Mouse (Mus musculus) midbrain, embryonic 13.5 days (tissue): ENCODE data around the gene Col15a1. TPM values are rescaled to one million over a fixed set of nuclear protein-coding genes. Genes with fewer than 3 reads are reported as not detected.

Experiments used
- ATAC-seq: fragments of 200-750 bp; cut with Nextera tagmentation; 2 replicates; pipeline ENCODE4 v1.8.0; 2017; ENCODE audit warnings: mild to moderate bottlenecking, moderate TSS enrichment, moderate library complexity
- H3K27ac ChIP-seq: fragments of 300-500 bp; sonication (generic); 2 replicates; pipeline ENCODE4 v1.5.1; 2015; ENCODE audit warnings: inconsistent platforms, mild to moderate bottlenecking, moderate library complexity
- H3K27me3 ChIP-seq: fragments of 300-500 bp; sonication (generic); 2 replicates; pipeline ENCODE4 v1.6.1; 2015; ENCODE audit warnings: mild to moderate bottlenecking, inconsistent platforms
- H3K36me3 ChIP-seq: fragments of 300-500 bp; sonication (generic); 2 replicates; pipeline ENCODE4 v1.6.1; 2015; ENCODE audit warnings: mild to moderate bottlenecking, inconsistent platforms
- H3K4me1 ChIP-seq: fragments of 300-500 bp; sonication (generic); replicated peaks from 2 replicates; pipeline ENCODE4 v1.6.1; 2015; ENCODE audit warnings: inconsistent platforms
- H3K4me2 ChIP-seq: fragments of 300-500 bp; sonication (generic); replicated peaks from 2 replicates; pipeline ENCODE4 v1.6.1; 2015; ENCODE audit warnings: moderate library complexity, mild to moderate bottlenecking, inconsistent platforms
- H3K4me3 ChIP-seq: fragments of 300-500 bp; sonication (generic); replicated peaks from 2 replicates; pipeline ENCODE4 v1.5.1; 2015; ENCODE audit warnings: mild to moderate bottlenecking, inconsistent platforms
- H3K9ac ChIP-seq: fragments of 300-500 bp; sonication (generic); replicated peaks from 2 replicates; pipeline ENCODE4 v1.6.1; 2015; ENCODE audit warnings: mild to moderate bottlenecking, inconsistent platforms
- H3K9me3 ChIP-seq: fragments of 300-500 bp; sonication (generic); 2 replicates; pipeline ENCODE4 v1.6.1; 2016; ENCODE audit warnings: mild to moderate bottlenecking, inconsistent platforms
- WGBS: fragments of 180-500 bp; shearing (Covaris S2); methylation state at CpG from one replicate; pipeline ENCODE4 v1.1.7; 2015; 5-methylcytosine and 5-hydroxymethylcytosine counted together
- polyA plus RNA-seq: library from polyadenylated mRNA; unstranded; fragments of >200 nt; fragmentation: Nextera tagmentation; extraction: Ambion mirVana; gene quantifications from 2 replicates; pipeline ENCODE4 v1.2.1, GENCODE M21; 2015

The Col15a1 gene
- polyA plus RNA-seq, 1 experiment from 2014 or later, result 1.5 TPM

GRCm38 (mm10) chr4:47249193-47249592 is 41.2 kb downstream of the Col15a1 start:
- WGBS, result 91% methylated on average over 6 of the region's 6 CpGs
- Histone ChIP-seq H3K9me3 (no peaks in the 10 kb centered on the region), H3K4me2 (no peak overlapping the region), H3K27ac (no peak overlapping the region), H3K36me3 (no peaks in the 10 kb centered on the region), H3K9ac (no peak overlapping the region), H3K4me3 (no peak overlapping the region), H3K27me3 (no peaks in the 10 kb centered on the region), H3K4me1 (0 out of 2 replicates have a peak, but pooled peaks cover 2% of the 10 kb centered on the region)
- ATAC-seq, result no peak

GRCm38 (mm10) chr4:47251069-47251468 is 43.1 kb downstream of the Col15a1 start:
- Histone ChIP-seq H3K27me3 (no peaks in the 10 kb centered on the region), H3K27ac (no peak overlapping the region)
- 51% methylated on average over 5 of the region's 5 CpGs for WGBS

GRCm38 (mm10) chr4:47251693-47252435 is 43.9 kb downstream of the Col15a1 start:
- ATAC-seq, result no peak
- 87% methylated on average over 11 of the region's 11 CpGs for WGBS
- Histone ChIP-seq H3K9me3 (no peaks in the 10 kb centered on the region), H3K36me3 (no peaks in the 10 kb centered on the region), H3K27me3 (no peaks in the 10 kb centered on the region), H3K4me1 (no peaks in the 10 kb centered on the region), H3K27ac (no peak overlapping the region), H3K4me3 (no peak overlapping the region), H3K9ac (no peak overlapping the region), H3K4me2 (no peak overlapping the region)

More at GRCm38 (mm10) chr4:47251069-47251468, 43.1 kb downstream of the Col15a1 start:
- Histone ChIP-seq H3K36me3 (no peaks in the 10 kb centered on the region), H3K9ac (no peak overlapping the region), H3K4me2 (no peak overlapping the region), H3K9me3 (no peaks in the 10 kb centered on the region), H3K4me1 (no peaks in the 10 kb centered on the region), H3K4me3 (no peak overlapping the region)
- ATAC-seq, result no peak

GRCm38 (mm10) chr4:47252627-47253026 is 44.7 kb downstream of the Col15a1 start:
- no peaks in the 10 kb centered on the region for H3K36me3 ChIP-seq
- WGBS, result 99% methylated on average over 3 of the region's 3 CpGs
- H3K27ac ChIP-seq, result no peak overlapping the region
- H3K4me3 ChIP-seq, result no peak overlapping the region
- H3K9me3 ChIP-seq, result no peaks in the 10 kb centered on the region
- H3K4me1 ChIP-seq, result no peaks in the 10 kb centered on the region
- no peak for ATAC-seq
- no peak overlapping the region for H3K4me2 ChIP-seq
- no peak overlapping the region for H3K9ac ChIP-seq
- no peaks in the 10 kb centered on the region for H3K27me3 ChIP-seq

GRCm38 (mm10) chr4:47255641-47256040 is 47.7 kb downstream of the Col15a1 start:
- Histone ChIP-seq H3K27ac (no peak overlapping the region), H3K4me2 (no peak overlapping the region), H3K9me3 (no peaks in the 10 kb centered on the region), H3K4me1 (no peaks in the 10 kb centered on the region), H3K27me3 (no peaks in the 10 kb centered on the region), H3K4me3 (no peak overlapping the region), H3K36me3 (no peaks in the 10 kb centered on the region), H3K9ac (no peak overlapping the region)
- ATAC-seq, result peak; percentile 55; the same call in 1 of the 2 replicates
- WGBS, result 35% methylated on average over 4 of the region's 4 CpGs

GRCm38 (mm10) chr4:47258201-47258600 is 50.2 kb downstream of the Col15a1 start:
- H3K4me2 ChIP-seq, result no peak overlapping the region
- H3K27me3 ChIP-seq, result no peaks in the 10 kb centered on the region
- no peak for ATAC-seq
- H3K9me3 ChIP-seq, result no peaks in the 10 kb centered on the region
- WGBS, result 85% methylated on average over 3 of the region's 3 CpGs
- H3K27ac ChIP-seq, result no peak overlapping the region
- no peaks in the 10 kb centered on the region for H3K4me1 ChIP-seq
- no peak overlapping the region for H3K9ac ChIP-seq
- no peak overlapping the region for H3K4me3 ChIP-seq
- H3K36me3 ChIP-seq, result no peaks in the 10 kb centered on the region

GRCm38 (mm10) chr4:47261049-47261448 is 53.1 kb downstream of the Col15a1 start:
- H3K27me3 ChIP-seq, result no peaks in the 10 kb centered on the region
- no peaks in the 10 kb centered on the region for H3K4me1 ChIP-seq
- H3K27ac ChIP-seq, result no peak overlapping the region
- no peak overlapping the region for H3K9ac ChIP-seq
- no peak overlapping the region for H3K4me2 ChIP-seq
- no peak for ATAC-seq
- WGBS, result 81% methylated on average over 6 of the region's 6 CpGs
- H3K36me3 ChIP-seq, result no peaks in the 10 kb centered on the region
- H3K9me3 ChIP-seq, result no peaks in the 10 kb centered on the region
- H3K4me3 ChIP-seq, result no peak overlapping the region

GRCm38 (mm10) chr4:47261919-47262318 is 54.0 kb downstream of the Col15a1 start:
- no peak overlapping the region for H3K9ac ChIP-seq
- no peak overlapping the region for H3K4me2 ChIP-seq
- 86% methylated on average over 5 of the region's 5 CpGs for WGBS
- H3K27ac ChIP-seq, result no peak overlapping the region
- H3K36me3 ChIP-seq, result no peaks in the 10 kb centered on the region
- no peaks in the 10 kb centered on the region for H3K9me3 ChIP-seq
- no peaks in the 10 kb centered on the region for H3K4me1 ChIP-seq
- no peak overlapping the region for H3K4me3 ChIP-seq
- ATAC-seq, result no peak
- H3K27me3 ChIP-seq, result no peaks in the 10 kb centered on the region

- Histone ChIP-seq H3K9me3 (no peaks in the 10 kb centered on the region), H3K36me3 (no peaks in the 10 kb centered on the region), H3K4me1 (no peaks in the 10 kb centered on the region), H3K27me3 (no peaks in the 10 kb centered on the region), H3K4me3 (no peak overlapping the region), H3K4me2 (no peak overlapping the region), H3K9ac (no peak overlapping the region), H3K27ac (no peak overlapping the region)
- no peak for ATAC-seq
- 87% methylated on average over 5 of the region's 5 CpGs for WGBS
Observed at GRCm38 (mm10) chr4:47265555-47265954, 57.6 kb downstream of the Col15a1 start.

GRCm38 (mm10) chr4:47272452-47273130 is 64.6 kb downstream of the Col15a1 start:
- H3K9ac ChIP-seq, result no peak overlapping the region
- H3K36me3 ChIP-seq, result no peaks in the 10 kb centered on the region
- no peak overlapping the region for H3K4me3 ChIP-seq
- H3K27ac ChIP-seq, result no peak overlapping the region
- H3K4me1 ChIP-seq, result no peaks in the 10 kb centered on the region
- H3K9me3 ChIP-seq, result no peaks in the 10 kb centered on the region
- no peak for ATAC-seq
- H3K27me3 ChIP-seq, result no peaks in the 10 kb centered on the region
- 84% methylated on average over 9 of the region's 9 CpGs for WGBS
- H3K4me2 ChIP-seq, result no peak overlapping the region

- no peak overlapping the region for H3K9ac ChIP-seq
- 91% methylated on average over 8 of the region's 8 CpGs for WGBS
- no peak for ATAC-seq
Observed at GRCm38 (mm10) chr4:47273795-47274194, 65.8 kb downstream of the Col15a1 start.

GRCm38 (mm10) chr4:47274911-47275310 is 67.0 kb downstream of the Col15a1 start:
- no peak overlapping the region for H3K9ac ChIP-seq
- no peak for ATAC-seq
- no peak overlapping the region for H3K4me3 ChIP-seq
- no peaks in the 10 kb centered on the region for H3K36me3 ChIP-seq
- H3K9me3 ChIP-seq, result no peaks in the 10 kb centered on the region
- H3K4me1 ChIP-seq, result no peaks in the 10 kb centered on the region
- no peak overlapping the region for H3K4me2 ChIP-seq
- WGBS, result 86% methylated on average over 2 of the region's 2 CpGs
- H3K27me3 ChIP-seq, result no peaks in the 10 kb centered on the region
- H3K27ac ChIP-seq, result no peak overlapping the region

More at GRCm38 (mm10) chr4:47273795-47274194, 65.8 kb downstream of the Col15a1 start:
- Histone ChIP-seq H3K27me3 (no peaks in the 10 kb centered on the region), H3K4me2 (no peak overlapping the region), H3K9me3 (no peaks in the 10 kb centered on the region), H3K36me3 (no peaks in the 10 kb centered on the region), H3K27ac (no peak overlapping the region), H3K4me3 (no peak overlapping the region), H3K4me1 (no peaks in the 10 kb centered on the region)
